Mouse (Mus musculus): Measurements from ENCODE around the gene Plekha4. TPM values are rescaled to one million over a fixed set of nuclear protein-coding genes. Genes with fewer than 3 reads are reported as not detected.

Gene Plekha4
- total and polyA plus RNA-seq, 3 experiments, result 0.12 to 0.65 TPM; not detected in 1

DNA sequence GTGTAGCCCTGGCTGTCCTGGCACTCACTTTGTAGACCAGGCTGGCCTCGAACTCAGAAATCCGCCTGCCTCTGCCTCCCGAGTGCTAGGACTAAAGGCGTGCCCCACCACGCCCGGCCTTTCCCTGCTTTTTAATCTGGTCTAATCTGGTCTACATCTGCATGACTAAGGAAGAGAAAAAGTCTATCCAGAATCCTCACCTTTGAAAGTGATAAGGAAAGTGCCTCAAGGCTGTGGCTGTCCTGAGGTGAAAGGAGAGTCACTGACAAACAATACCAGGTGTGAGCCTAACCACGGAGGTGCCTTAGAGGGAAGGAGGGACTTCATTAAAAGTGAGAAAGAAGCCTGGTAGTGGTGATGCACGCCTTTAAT is 25.4 kb downstream of the Plekha4 start:
- no peak overlapping the region for H3K9ac ChIP-seq (ENCODE audit: control insufficient read depth, low read depth, low read length, poor library complexity, severe bottlenecking)
- no peaks in the 10 kb centered on the region for H3K79me2 ChIP-seq (ENCODE audit: control insufficient read depth, insufficient read depth, low read length, poor library complexity)
- no peak overlapping the region for H3K27ac ChIP-seq (ENCODE audit: control insufficient read depth, low read depth, low read length)
- no peaks in the 10 kb centered on the region for H3K9me3 ChIP-seq (replicated peaks; ENCODE audit: insufficient read depth, low read length)
- DNase-seq (ENCODE audit: low read depth, low spot score), result no peak
- TF ChIP-seq TCF12 (IDR thresholded peaks at IDR 0.05; ENCODE audit: low read depth, low read length) (no peak), TBP (IDR thresholded peaks at IDR 0.05; ENCODE audit: low read depth, low read length) (no peak), GABPA (IDR thresholded peaks at IDR 0.05; ENCODE audit: low read depth, low read length) (no peak), SIN3A (IDR thresholded peaks at IDR 0.05; ENCODE audit: low read length) (no peak), POLR2AphosphoS5 (IDR thresholded peaks at IDR 0.05; ENCODE audit: borderline replicate concordance, low read depth, low read length) (no peak), EP300 (IDR thresholded peaks at IDR 0.05; ENCODE audit: low read depth in 1 of 2, low read length in 2 of 2) (no peak), ETS1 (IDR thresholded peaks at IDR 0.05; ENCODE audit: low read depth, low read length) (no peak), HCFC1 (IDR thresholded peaks at IDR 0.05; ENCODE audit: low read depth, low read length) (no peak), KAT2A (conservative IDR thresholded peaks at IDR 0.05; ENCODE audit: low read depth, low read length) (no peak), CHD1 (IDR thresholded peaks at IDR 0.05; ENCODE audit: low read depth, low read length) (no peak), GATA1 (IDR thresholded peaks at IDR 0.05; ENCODE audit: low read depth, low read length) (no peak), BHLHE40 (IDR thresholded peaks at IDR 0.05; ENCODE audit: borderline replicate concordance, low read depth, low read length) (no peak), MEF2A (IDR thresholded peaks at IDR 0.05; ENCODE audit: extremely low read depth, insufficient replicate concordance, low read depth, low read length, poor library complexity, severe bottlenecking) (no peak), JUND (IDR thresholded peaks at IDR 0.05; ENCODE audit: low read depth, low read length) (no peak), USF1 (IDR thresholded peaks at IDR 0.05; ENCODE audit: low read depth, low read length) (no peak)
- H3K4me3 ChIP-seq (ENCODE audit: control insufficient read depth in 1 of 2, insufficient read depth in 1 of 2, low read depth in 2 of 2, low read length in 2 of 2), result no peak overlapping the region
- H3K4me1 ChIP-seq (ENCODE audit: control insufficient read depth in 1 of 2, insufficient read depth in 2 of 2, low read length in 2 of 2), result no peaks in the 10 kb centered on the region
- H3K27me3 ChIP-seq (ENCODE audit: control insufficient read depth in 1 of 2, insufficient read depth in 2 of 2, low read length in 2 of 2), result no peaks in the 10 kb centered on the region
- no peaks in the 10 kb centered on the region for H3K36me3 ChIP-seq (ENCODE audit: control insufficient read depth in 1 of 2, insufficient read depth in 2 of 2, low read length in 2 of 2)

- Histone ChIP-seq H3K79me2 (ENCODE audit: control insufficient read depth, insufficient read depth, low read length, poor library complexity) (no peaks in the 10 kb centered on the region), H3K9ac (ENCODE audit: control insufficient read depth, low read depth, low read length, poor library complexity, severe bottlenecking) (no peak overlapping the region), H3K27ac (ENCODE audit: control insufficient read depth, low read depth, low read length) (no peak overlapping the region), H3K4me3 (ENCODE audit: control insufficient read depth in 1 of 2, insufficient read depth in 1 of 2, low read depth in 2 of 2, low read length in 2 of 2) (no peak overlapping the region), H3K27me3 (ENCODE audit: control insufficient read depth in 1 of 2, insufficient read depth in 2 of 2, low read length in 2 of 2) (no peaks in the 10 kb centered on the region), H3K4me1 (ENCODE audit: control insufficient read depth in 1 of 2, insufficient read depth in 2 of 2, low read length in 2 of 2) (no peaks in the 10 kb centered on the region), H3K9me3 (replicated peaks; ENCODE audit: insufficient read depth, low read length) (no peaks in the 10 kb centered on the region), H3K36me3 (ENCODE audit: control insufficient read depth in 1 of 2, insufficient read depth in 2 of 2, low read length in 2 of 2) (no peaks in the 10 kb centered on the region)
- no peak for DNase-seq (ENCODE audit: low read depth, low spot score)
- no peak for TF ChIP-seq ZNF384 (IDR thresholded peaks at IDR 0.05; ENCODE audit: low read depth, low read length)
- no peak for TF ChIP-seq NRF1 (IDR thresholded peaks at IDR 0.05; ENCODE audit: insufficient read depth, low read depth, low read length, poor library complexity, severe bottlenecking)
- TF ChIP-seq MAX (IDR thresholded peaks at IDR 0.05; ENCODE audit: low read length), result no peak
- no peak for TF ChIP-seq POLR2A (IDR thresholded peaks at IDR 0.05; ENCODE audit: control insufficient read depth in 1 of 2, insufficient read depth in 1 of 2, low read depth in 1 of 2, low read length in 2 of 2, poor library complexity in 1 of 2)
- TF ChIP-seq USF1 (IDR thresholded peaks at IDR 0.05; ENCODE audit: low read depth, low read length), result no peak
- TF ChIP-seq HCFC1 (IDR thresholded peaks at IDR 0.05; ENCODE audit: low read depth, low read length), result no peak
- no peak for TF ChIP-seq POLR2AphosphoS2 (IDR thresholded peaks at IDR 0.05; ENCODE audit: low read length)
- TF ChIP-seq TAL1 (IDR thresholded peaks at IDR 0.05; ENCODE audit: low read length), result no peak
- TF ChIP-seq SIN3A (IDR thresholded peaks at IDR 0.05; ENCODE audit: low read length), result no peak
- TF ChIP-seq ETS1 (IDR thresholded peaks at IDR 0.05; ENCODE audit: low read depth, low read length), result no peak
- TF ChIP-seq ZMIZ1 (IDR thresholded peaks at IDR 0.05; ENCODE audit: low read depth, low read length), result no peak
- no peak for TF ChIP-seq UBTF (IDR thresholded peaks at IDR 0.05; ENCODE audit: borderline replicate concordance, insufficient read depth, low read depth, low read length)
Measured at GRCm38 (mm10) chr7:45553519-45553918, 27.4 kb downstream of the Plekha4 start.

Data from MEL (cell line).